Mouse (Mus musculus) right cerebral cortex, adult 18-20 months (tissue): ENCODE measurements around the gene Olfr912.

Experiments used
- DNase-seq: peaks from one replicate; pipeline ENCODE4 v3.0.0; 2022; ENCODE audit warnings: mixed read lengths

Olfr912 gene

DNA sequence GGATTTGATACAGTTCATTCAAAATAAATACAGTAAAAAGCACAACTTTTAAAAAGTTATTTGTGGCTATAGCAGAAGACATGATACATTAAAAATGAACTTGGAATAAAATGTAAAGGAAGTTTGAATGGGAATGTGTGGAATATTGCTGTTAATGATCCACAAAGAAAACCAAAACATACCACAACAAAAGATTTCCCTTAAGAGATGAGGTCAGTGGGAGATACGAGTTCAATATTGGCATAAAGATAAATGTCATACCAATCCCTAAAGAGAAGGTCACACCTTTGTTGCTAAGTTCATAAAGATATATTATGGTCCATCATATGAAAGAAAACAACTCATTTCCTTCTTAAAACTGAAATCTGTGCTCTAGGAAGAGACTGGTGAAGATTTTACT is at the start of gene Olfr912:
Gene Olfr912, plus strand, starts transcription at position 301 of the 400 bp plus-strand sequence.
- DNase-seq = no peak

- DNase-seq = no peak
Observed at GRCm38 (mm10) chr9:38537549-38537948, 42.4 kb upstream of the Olfr912 start, which contains the start of gene Olfr910. TSS of gene Olfr910 (plus strand) at chr9:38537849.

- no peak for DNase-seq
Observed at GRCm38 (mm10) chr9:38591056-38591455, 11.1 kb downstream of the Olfr912 start.

DNA sequence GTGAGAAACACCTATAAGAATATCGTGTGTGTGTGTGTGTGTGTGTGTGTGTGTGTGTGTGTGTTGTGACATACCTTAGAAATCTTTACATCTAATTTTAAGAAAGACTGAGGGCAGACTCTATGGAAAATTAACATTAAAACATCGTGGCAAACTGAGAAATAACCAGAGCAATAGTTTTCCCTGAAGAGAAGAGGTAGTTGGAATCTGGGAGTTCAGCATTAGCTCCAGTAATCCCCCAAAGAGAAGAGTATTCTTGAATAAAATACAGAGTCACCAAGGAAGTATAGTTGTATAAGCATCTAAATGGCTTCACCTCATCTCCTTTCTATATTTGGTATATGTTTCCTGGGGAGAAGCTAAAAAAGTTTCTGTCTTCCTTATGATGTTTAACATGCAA is 12.5 kb downstream of the Olfr912 start, which contains the start of gene Olfr913:
Gene Olfr913, plus strand, starts transcription at position 301 of the 400 bp plus-strand sequence.
- DNase-seq = no peak

GRCm38 (mm10) chr9:38604802-38605201 is 24.8 kb downstream of the Olfr912 start, which contains the start of gene Olfr914:
TSS of gene Olfr914 (plus strand) at chr9:38605102.
- DNase-seq = no peak

DNA sequence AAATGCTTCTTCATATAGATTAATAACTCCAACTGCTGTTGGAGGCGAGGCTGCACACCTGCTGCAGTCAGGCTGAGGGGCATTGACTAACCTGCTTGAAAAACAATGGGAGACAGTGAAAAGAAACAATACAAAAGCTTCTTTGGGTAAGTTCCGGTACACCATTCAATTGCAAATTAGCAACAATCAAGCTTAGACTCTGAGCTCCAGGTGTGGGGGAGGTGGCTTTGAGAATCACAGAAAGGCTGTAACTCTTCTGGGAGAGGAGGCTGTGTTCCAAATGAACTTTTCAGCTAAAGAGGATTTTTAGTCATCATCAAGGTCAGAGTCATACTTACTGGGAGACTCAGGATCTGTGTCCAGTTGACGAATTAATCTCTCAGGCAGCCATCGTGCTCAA is 52.4 kb downstream of the Olfr912 start:
- DNase-seq = no peak
